Mouse (Mus musculus): Measurements from ENCODE around the gene Pcbp3. TPM values are rescaled to one million over a fixed set of nuclear protein-coding genes. Genes with fewer than 3 reads are reported as not detected.
"Not testable (repeated sequence)": the region's sequence is repeated elsewhere in the genome, so short reads cannot be mapped to it uniquely, and the experiment has no call there.

Gene Pcbp3
- polyA plus RNA-seq, 1 experiment from 2014 or later: 8.8 TPM

DNA sequence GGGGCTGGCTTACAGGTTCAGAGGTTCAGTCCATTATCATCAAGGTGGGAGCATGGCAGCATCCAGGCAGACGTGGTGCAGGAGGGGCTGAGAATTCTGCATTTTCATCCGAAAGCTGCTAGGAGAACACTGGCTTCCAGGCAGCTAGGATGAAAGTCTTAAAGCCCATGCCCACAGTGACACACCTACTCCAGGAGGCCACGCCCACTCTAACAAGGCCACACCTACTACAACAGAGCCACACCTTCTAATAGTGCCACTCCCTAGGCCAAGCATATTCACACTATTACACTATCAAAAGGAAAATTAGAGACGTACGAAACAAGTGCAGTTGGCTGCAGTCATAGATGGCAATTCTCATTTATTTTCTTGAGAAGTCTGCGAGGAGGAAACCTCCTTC lies 10.6 kb upstream of the Pcbp3 start:
- H3K27me3 ChIP-seq (replicated peaks); H3K9me3 ChIP-seq (replicated peaks); H3K4me1 ChIP-seq; ATAC-seq; H3K4me3 ChIP-seq; H3K9ac ChIP-seq; H3K36me3 ChIP-seq; H3K27ac ChIP-seq; H3K4me2 ChIP-seq: not testable (repeated sequence)
- 51% methylated on average over 6 of the region's 6 CpGs for WGBS (ENCODE audit: insufficient replicate concordance)

DNA sequence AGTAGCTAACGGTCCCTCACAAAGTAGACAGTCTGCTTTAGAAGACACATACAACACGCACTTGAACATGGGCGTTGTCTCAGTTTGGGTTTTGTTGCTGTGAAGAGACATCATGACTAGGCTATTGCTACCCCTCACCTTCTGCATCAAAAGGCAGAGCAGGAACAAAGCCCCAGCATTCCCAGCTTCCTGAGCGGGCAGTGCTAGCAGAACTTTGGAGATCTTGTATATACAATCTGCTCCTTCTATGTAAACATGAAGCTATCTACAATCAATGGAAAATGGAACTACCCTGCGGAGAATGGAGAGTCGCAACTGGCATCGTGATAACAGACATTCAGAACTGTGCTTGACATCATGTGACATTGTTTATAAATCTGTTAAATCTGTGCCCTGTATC lies 9.3 kb upstream of the Pcbp3 start:
- Histone ChIP-seq H3K9me3 (replicated peaks) (no peaks in the 10 kb centered on the region), H3K27me3 (replicated peaks) (no peaks in the 10 kb centered on the region; the same call in 1 of the 2 replicates), H3K4me2 (no peak overlapping the region), H3K9ac (no peak overlapping the region), H3K36me3 (no peaks in the 10 kb centered on the region), H3K4me3 (no peak overlapping the region), H3K27ac (no peak overlapping the region), H3K4me1 (peaks cover 3% of the 10 kb centered on the region; the same call in 1 of the 2 replicates)
- no peak for ATAC-seq
- 72% methylated on average over 7 of the region's 7 CpGs for WGBS (ENCODE audit: insufficient replicate concordance)

- 31% methylated on average over 6 of the region's 6 CpGs for WGBS (ENCODE audit: insufficient replicate concordance)
- no peak overlapping the region for H3K4me3 ChIP-seq
- H3K9me3 ChIP-seq (replicated peaks): no peaks in the 10 kb centered on the region
- no peak overlapping the region for H3K27ac ChIP-seq
- peaks cover 31% of the 10 kb centered on the region for H3K4me1 ChIP-seq
- H3K4me2 ChIP-seq: no peak overlapping the region
- H3K36me3 ChIP-seq: no peaks in the 10 kb centered on the region
- peaks cover 28% of the 10 kb centered on the region for H3K27me3 ChIP-seq (replicated peaks)
- no peak overlapping the region for H3K9ac ChIP-seq
- no peak for ATAC-seq
Measured at GRCm38 (mm10) chr10:76964436-76964835, 2.7 kb upstream of the Pcbp3 start.

GRCm38 (mm10) chr10:76963997-76964396 lies 2.3 kb upstream of the Pcbp3 start:
- ATAC-seq: no peak
- Histone ChIP-seq H3K9me3 (replicated peaks) (no peaks in the 10 kb centered on the region), H3K27ac (no peak overlapping the region), H3K9ac (no peak overlapping the region), H3K4me3 (no peak overlapping the region), H3K4me2 (no peak overlapping the region), H3K4me1 (peaks cover 31% of the 10 kb centered on the region), H3K36me3 (no peaks in the 10 kb centered on the region), H3K27me3 (replicated peaks) (peaks cover 28% of the 10 kb centered on the region)
- WGBS (ENCODE audit: insufficient replicate concordance): 34% methylated on average over 9 of the region's 9 CpGs

GRCm38 (mm10) chr10:76961156-76961555 lies 531 bp downstream of the Pcbp3 start:
- WGBS (ENCODE audit: insufficient replicate concordance): 25% methylated on average over 11 of the region's 11 CpGs
- peak overlapping the region; percentile 56 for H3K9ac ChIP-seq
- no peaks in the 10 kb centered on the region for H3K9me3 ChIP-seq (replicated peaks)
- ATAC-seq: 0 out of 2 replicates have a peak, but pooled peaks have one; percentile 0
- H3K27me3 ChIP-seq (replicated peaks): peaks cover 28% of the 10 kb centered on the region
- H3K36me3 ChIP-seq: no peaks in the 10 kb centered on the region
- H3K4me3 ChIP-seq: peak overlapping the region; percentile 54
- H3K4me1 ChIP-seq: peaks cover 31% of the 10 kb centered on the region
- peak overlapping the region; percentile 81 for H3K4me2 ChIP-seq
- no peak overlapping the region for H3K27ac ChIP-seq

DNA sequence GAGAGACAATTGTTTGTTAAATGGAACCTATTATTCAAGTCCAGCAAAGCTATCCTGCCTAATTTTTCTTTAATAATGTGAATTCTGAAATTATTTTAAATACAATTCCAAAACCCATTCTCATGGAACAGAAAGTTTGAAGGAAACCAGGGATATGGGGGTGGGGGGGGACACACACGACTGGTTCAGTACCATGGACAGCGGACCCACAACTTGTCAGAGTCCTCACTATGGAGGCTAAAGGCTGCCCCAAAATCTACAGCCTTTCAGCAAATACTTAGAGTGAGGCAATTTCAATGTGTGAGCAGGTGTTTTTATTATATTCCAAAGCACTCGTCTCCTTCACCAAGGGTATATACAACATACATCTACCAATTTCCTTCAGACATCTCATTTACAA lies 3.5 kb downstream of the Pcbp3 start:
- ATAC-seq: no peak
- Histone ChIP-seq H3K27ac (no peak overlapping the region), H3K9me3 (replicated peaks) (no peaks in the 10 kb centered on the region), H3K27me3 (replicated peaks) (peaks cover 12% of the 10 kb centered on the region; the same call in 1 of the 2 replicates), H3K4me3 (no peak overlapping the region), H3K4me1 (peaks cover 21% of the 10 kb centered on the region), H3K9ac (no peak overlapping the region), H3K4me2 (no peak overlapping the region), H3K36me3 (no peaks in the 10 kb centered on the region)
- 26% methylated on average over 3 of the region's 3 CpGs for WGBS (ENCODE audit: insufficient replicate concordance)

DNA sequence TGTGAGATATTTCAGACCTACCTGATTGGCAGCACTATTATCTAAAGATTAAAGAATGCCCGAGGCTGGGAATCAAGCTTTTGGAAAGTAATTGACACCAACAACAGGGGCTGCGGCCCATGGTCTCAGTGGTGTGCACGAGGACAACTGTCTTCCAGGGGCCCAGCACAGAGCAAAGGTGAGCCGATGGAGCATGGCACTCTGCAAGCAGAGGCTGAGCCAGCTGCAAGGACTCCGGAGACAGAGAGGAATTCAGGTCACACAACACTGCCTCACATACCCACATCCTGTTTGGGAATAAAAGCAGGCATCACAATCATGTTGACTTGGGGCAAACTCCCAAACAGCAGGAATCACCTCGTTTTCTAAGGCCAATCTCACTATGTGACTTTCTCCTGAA lies 5.5 kb downstream of the Pcbp3 start:
- H3K27ac ChIP-seq: no peak overlapping the region
- no peak overlapping the region for H3K9ac ChIP-seq
- WGBS (ENCODE audit: insufficient replicate concordance): 47% methylated on average over 6 of the region's 6 CpGs
- H3K4me2 ChIP-seq: no peak overlapping the region
- H3K27me3 ChIP-seq (replicated peaks): 0 out of 2 replicates have a peak, but pooled peaks cover 9% of the 10 kb centered on the region
- H3K9me3 ChIP-seq (replicated peaks): no peaks in the 10 kb centered on the region
- no peak overlapping the region for H3K4me3 ChIP-seq
- H3K4me1 ChIP-seq: peaks cover 8% of the 10 kb centered on the region
- no peak for ATAC-seq
- H3K36me3 ChIP-seq: no peaks in the 10 kb centered on the region

- 60% methylated on average over 4 of the region's 4 CpGs for WGBS (ENCODE audit: insufficient replicate concordance)
- Histone ChIP-seq H3K27me3 (replicated peaks) (no peaks in the 10 kb centered on the region), H3K4me3 (no peak overlapping the region), H3K9me3 (replicated peaks) (no peaks in the 10 kb centered on the region), H3K4me1 (no peaks in the 10 kb centered on the region), H3K36me3 (no peaks in the 10 kb centered on the region), H3K4me2 (no peak overlapping the region), H3K27ac (no peak overlapping the region), H3K9ac (no peak overlapping the region)
- no peak for ATAC-seq
Measured at GRCm38 (mm10) chr10:76941038-76941437, 20.6 kb downstream of the Pcbp3 start.

- H3K9me3 ChIP-seq (replicated peaks): no peaks in the 10 kb centered on the region
- H3K9ac ChIP-seq: no peak overlapping the region
- WGBS (ENCODE audit: insufficient replicate concordance): 70% methylated on average over 6 of the region's 6 CpGs
- no peaks in the 10 kb centered on the region for H3K36me3 ChIP-seq
- no peaks in the 10 kb centered on the region for H3K27me3 ChIP-seq (replicated peaks)
- H3K27ac ChIP-seq: no peak overlapping the region
- no peak overlapping the region for H3K4me3 ChIP-seq
- no peaks in the 10 kb centered on the region for H3K4me1 ChIP-seq
- no peak overlapping the region for H3K4me2 ChIP-seq
- no peak for ATAC-seq
Measured at GRCm38 (mm10) chr10:76936827-76937226, 24.9 kb downstream of the Pcbp3 start.

DNA sequence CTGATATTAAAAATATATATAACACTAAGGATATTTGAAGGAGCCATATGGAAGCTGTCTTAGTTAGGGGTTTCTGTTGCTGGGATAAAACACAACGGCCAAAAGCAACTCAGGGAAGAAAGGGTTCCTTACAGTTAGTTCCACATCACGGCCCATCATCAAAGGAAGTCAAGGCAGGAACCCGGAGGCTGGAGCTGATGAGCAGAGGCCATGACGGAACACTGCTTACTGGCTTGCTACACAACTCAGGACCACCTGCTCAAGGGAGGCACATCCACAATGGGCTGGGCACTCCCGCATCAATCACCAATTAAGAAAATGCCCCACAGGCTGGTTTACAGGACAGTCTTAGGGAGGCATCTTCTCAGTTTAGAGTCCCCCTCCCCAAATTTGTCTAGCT lies 26.9 kb downstream of the Pcbp3 start:
- no peak overlapping the region for H3K4me2 ChIP-seq
- H3K36me3 ChIP-seq: no peaks in the 10 kb centered on the region
- no peaks in the 10 kb centered on the region for H3K9me3 ChIP-seq (replicated peaks)
- no peak for ATAC-seq
- H3K27me3 ChIP-seq (replicated peaks): no peaks in the 10 kb centered on the region
- no peaks in the 10 kb centered on the region for H3K4me1 ChIP-seq
- no peak overlapping the region for H3K27ac ChIP-seq
- 72% methylated on average over 5 of the region's 5 CpGs for WGBS (ENCODE audit: insufficient replicate concordance)
- no peak overlapping the region for H3K4me3 ChIP-seq
- H3K9ac ChIP-seq: no peak overlapping the region

GRCm38 (mm10) chr10:76931794-76932193 lies 29.9 kb downstream of the Pcbp3 start:
- Histone ChIP-seq H3K4me2 (no peak overlapping the region), H3K4me1 (no peaks in the 10 kb centered on the region), H3K9me3 (replicated peaks) (no peaks in the 10 kb centered on the region), H3K9ac (no peak overlapping the region), H3K36me3 (no peaks in the 10 kb centered on the region), H3K27me3 (replicated peaks) (no peaks in the 10 kb centered on the region), H3K4me3 (no peak overlapping the region), H3K27ac (no peak overlapping the region)
- no peak for ATAC-seq
- WGBS (ENCODE audit: insufficient replicate concordance): 52% methylated on average over 1 of the region's 1 CpGs

GRCm38 (mm10) chr10:76931122-76931521 lies 30.6 kb downstream of the Pcbp3 start:
- ATAC-seq: no peak
- H3K4me3 ChIP-seq: no peak overlapping the region
- H3K9me3 ChIP-seq (replicated peaks): no peaks in the 10 kb centered on the region
- no peaks in the 10 kb centered on the region for H3K36me3 ChIP-seq
- H3K9ac ChIP-seq: no peak overlapping the region
- WGBS (ENCODE audit: insufficient replicate concordance): 68% methylated on average over 6 of the region's 6 CpGs
- no peak overlapping the region for H3K27ac ChIP-seq
- H3K4me2 ChIP-seq: no peak overlapping the region
- H3K27me3 ChIP-seq (replicated peaks): no peaks in the 10 kb centered on the region
- H3K4me1 ChIP-seq: no peaks in the 10 kb centered on the region

- Histone ChIP-seq H3K4me2 (no peak overlapping the region), H3K27ac (no peak overlapping the region), H3K9ac (no peak overlapping the region), H3K36me3 (no peaks in the 10 kb centered on the region), H3K27me3 (replicated peaks) (no peaks in the 10 kb centered on the region), H3K4me1 (no peaks in the 10 kb centered on the region), H3K9me3 (replicated peaks) (no peaks in the 10 kb centered on the region), H3K4me3 (no peak overlapping the region)
- WGBS (ENCODE audit: insufficient replicate concordance): 77% methylated on average over 2 of the region's 2 CpGs
- ATAC-seq: no peak
Measured at GRCm38 (mm10) chr10:76924441-76924840, 37.2 kb downstream of the Pcbp3 start.

Measured in liver, embryonic 12.5 days (tissue).